Mouse (Mus musculus) kidney, adult 2 months (tissue): ENCODE measurements around the gene Scin. TPM values are rescaled to one million over a fixed set of nuclear protein-coding genes. Genes with fewer than 3 reads are reported as not detected.
A peak's percentile ranks its signal among the peaks of the same experiment; 100 is the strongest.

Source experiments
- DNase-seq: peaks from one replicate; pipeline ENCODE4 v3.0.0; 2021
- H3K27ac ChIP-seq: fragments of 200-500 bp; 2 replicates; pipeline ENCODE4 v1.5.1; 2012; ENCODE audit warnings: low read depth, low read length, control low read depth, inconsistent platforms; ENCODE audit not compliant: insufficient read depth
- H3K27me3 ChIP-seq: fragments of 200-500 bp; replicated peaks from 2 replicates; pipeline ENCODE4 v1.6.1; 2012; ENCODE audit warnings: mild to moderate bottlenecking, moderate library complexity, low read length, inconsistent platforms; ENCODE audit not compliant: control insufficient read depth, insufficient read depth
- H3K36me3 ChIP-seq: fragments of 200-500 bp; 2 replicates; pipeline ENCODE4 v1.6.1; 2012; ENCODE audit warnings: mild to moderate bottlenecking, moderate library complexity, low read length, inconsistent platforms; ENCODE audit not compliant: control insufficient read depth, insufficient read depth
- H3K4me1 ChIP-seq: fragments of 200-500 bp; 2 replicates; pipeline ENCODE4 v1.6.1; 2011; ENCODE audit warnings: low read length; ENCODE audit not compliant: control insufficient read depth, insufficient read depth
- H3K4me3 ChIP-seq: fragments of 200-500 bp; 2 replicates; pipeline ENCODE4 v1.5.1; 2011; ENCODE audit warnings: mild to moderate bottlenecking, low read depth, low read length, control low read depth; ENCODE audit not compliant: insufficient read depth
- CTCF ChIP-seq: fragments of 200-500 bp; conservative IDR thresholded peaks from 2 replicates; pipeline ENCODE4 v1.5.1; 2011; ENCODE audit warnings: low read depth, mild to moderate bottlenecking, control low read depth, low read length, moderate library complexity, mixed read lengths; ENCODE audit not compliant: insufficient read depth, insufficient read length
- POLR2A ChIP-seq: fragments of 200-500 bp; IDR thresholded peaks from one replicate; pipeline ENCODE4 v1.6.1; 2011; ENCODE audit warnings: low read depth, low read length, control low read depth
- WGBS: fragments of 180-500 bp; shearing (Covaris S2); methylation state at CpG from one replicate; pipeline ENCODE4 v1.1.7; 2018; 5-methylcytosine and 5-hydroxymethylcytosine counted together
- polyA plus RNA-seq: library from polyadenylated mRNA; depleted of rRNA; stranded (reverse); fragments of >200 nt; gene quantifications from 2 replicates; pipeline ENCODE4 v1.2.3, GENCODE M21; 2012

Scin gene
- polyA plus RNA-seq, 1 experiment, result 37.1 TPM

- Histone ChIP-seq H3K36me3 (no peaks in the 10 kb centered on the region), H3K4me3 (no peak overlapping the region), H3K4me1 (peaks cover 6% of the 10 kb centered on the region; the same call in 1 of the 2 replicates), H3K27me3 (no peaks in the 10 kb centered on the region), H3K27ac (no peak overlapping the region)
- 41% methylated on average over 8 of the region's 8 CpGs for WGBS
- DNase-seq, result peak; percentile 44
- TF ChIP-seq POLR2A (no peak), CTCF (no peak)
These were observed 90.0 kb downstream of the Scin start for GRCm38 (mm10) chr12:40043816-40044585.

GRCm38 (mm10) chr12:40040067-40040466 is 94.0 kb downstream of the Scin start:
- peak; percentile 49 for DNase-seq
- no peak for TF ChIP-seq POLR2A
- peak; percentile 36 for TF ChIP-seq CTCF
- Histone ChIP-seq H3K27ac (no peak overlapping the region), H3K36me3 (no peaks in the 10 kb centered on the region), H3K27me3 (no peaks in the 10 kb centered on the region), H3K4me1 (peaks cover 12% of the 10 kb centered on the region), H3K4me3 (no peak overlapping the region)

GRCm38 (mm10) chr12:40037876-40038463 is 96.1 kb downstream of the Scin start, which contains the start of gene Arl4a:
TSS of gene Arl4a (minus strand) at chr12:40038025.
- DNase-seq, result peak; percentile 94
- under 1% methylated on average over 68 of the region's 68 CpGs for WGBS
- no peaks in the 10 kb centered on the region for H3K36me3 ChIP-seq
- TF ChIP-seq CTCF (no peak), POLR2A (no peak)
- H3K27me3 ChIP-seq, result no peaks in the 10 kb centered on the region
- peak within 1 kb of the TSS; percentile 92 for H3K4me3 ChIP-seq
- peaks cover 7% of the 10 kb centered on the region for H3K4me1 ChIP-seq
- peak within 1 kb of the TSS; percentile 86 for H3K27ac ChIP-seq

- Histone ChIP-seq H3K27me3 (no peaks in the 10 kb centered on the region), H3K4me3 (peak overlapping the region; percentile 92), H3K4me1 (peaks cover 7% of the 10 kb centered on the region), H3K36me3 (no peaks in the 10 kb centered on the region), H3K27ac (peak overlapping the region; percentile 86)
- WGBS, result under 1% methylated on average over 60 of the region's 60 CpGs
- peak; percentile 97 for TF ChIP-seq POLR2A
- TF ChIP-seq CTCF, result peak; percentile 78
- DNase-seq, result peak; percentile 99
These were observed 96.7 kb downstream of the Scin start for GRCm38 (mm10) chr12:40037226-40037813.

- Histone ChIP-seq H3K4me1 (peaks cover 7% of the 10 kb centered on the region), H3K36me3 (no peaks in the 10 kb centered on the region), H3K27ac (peak overlapping the region; percentile 86), H3K4me3 (peak overlapping the region; percentile 92), H3K27me3 (no peaks in the 10 kb centered on the region)
- WGBS, result 1% methylated on average over 11 of the region's 11 CpGs
- TF ChIP-seq POLR2A (no peak), CTCF (no peak)
- peak; percentile 36 for DNase-seq
These were observed 97.4 kb downstream of the Scin start for GRCm38 (mm10) chr12:40036666-40037065.

- Histone ChIP-seq H3K4me3 (no peak overlapping the region), H3K27ac (no peak overlapping the region), H3K27me3 (no peaks in the 10 kb centered on the region), H3K4me1 (peaks cover 7% of the 10 kb centered on the region), H3K36me3 (no peaks in the 10 kb centered on the region)
- DNase-seq, result no peak
- no peak for TF ChIP-seq POLR2A
- no peak for TF ChIP-seq CTCF
- WGBS, result 39% methylated on average over 4 of the region's 4 CpGs
These were observed 98.5 kb downstream of the Scin start for GRCm38 (mm10) chr12:40035506-40035905.

GRCm38 (mm10) chr12:40029201-40029600 is 104.8 kb downstream of the Scin start:
- Histone ChIP-seq H3K4me1 (no peaks in the 10 kb centered on the region), H3K4me3 (no peak overlapping the region), H3K27ac (no peak overlapping the region), H3K27me3 (no peaks in the 10 kb centered on the region), H3K36me3 (no peaks in the 10 kb centered on the region)
- no peak for DNase-seq
- 81% methylated on average over 4 of the region's 4 CpGs for WGBS
- no peak for TF ChIP-seq POLR2A
- TF ChIP-seq CTCF, result no peak
